Mouse (Mus musculus) CH12.LX (cell line): Measurements from ENCODE around the gene Odf3l2. TPM values are rescaled to one million over a fixed set of nuclear protein-coding genes. Genes with fewer than 3 reads are reported as not detected.
A peak's percentile ranks its signal among the peaks of the same experiment; 100 is the strongest.

ENCODE experiments used
- DNase-seq: peaks from one replicate; pipeline ENCODE4 v3.0.0-alpha.2; 2013; ENCODE audit errors: extremely low read depth
- H3K27ac ChIP-seq: 2 replicates; pipeline ENCODE4 v1.5.1; 2012; ENCODE audit warnings: low read depth, mild to moderate bottlenecking, control low read depth, moderate library complexity; ENCODE audit not compliant: insufficient read depth
- H3K27me3 ChIP-seq: replicated peaks from 2 replicates; pipeline ENCODE3; 2012; ENCODE audit warnings: inconsistent platforms
- H3K36me3 ChIP-seq, 2 experiments: replicated peaks in 1 of 2; 2 replicates each; pipeline versions ENCODE3 to v1.6.1; 2012; ENCODE audit warnings: inconsistent platforms in 1 of 2, low read length in 1 of 2, mild to moderate bottlenecking in 1 of 2, mixed read lengths in 1 of 2, moderate library complexity in 1 of 2; ENCODE audit not compliant: control insufficient read depth in 1 of 2, insufficient read depth in 1 of 2
- H3K4me1 ChIP-seq, 2 experiments: 2 replicates each; pipeline ENCODE4 v1.6.1; 2012; ENCODE audit warnings: inconsistent platforms in 1 of 2, moderate library complexity in 1 of 2; ENCODE audit not compliant: insufficient read depth in 2 of 2, control insufficient read depth in 1 of 2
- H3K4me2 ChIP-seq: 2 replicates; pipeline ENCODE4 v1.6.1; 2012; ENCODE audit warnings: low read depth, mild to moderate bottlenecking, control low read depth; ENCODE audit not compliant: poor library complexity, insufficient read depth, severe bottlenecking
- H3K4me3 ChIP-seq, 3 experiments: fragments of 150-350 bp in 1 of 3; sonication (generic) in 1 of 3; replicated peaks in 1 of 3; 2 replicates each; pipeline versions ENCODE3 to v1.5.1; 2011 to 2012; ENCODE audit warnings: low read depth in 2 of 3, low read length in 2 of 3, mild to moderate bottlenecking in 2 of 3, moderate library complexity in 2 of 3, control low read depth in 1 of 3, improper control_type of control experiment in 1 of 3, inconsistent platforms in 1 of 3, mixed read lengths in 1 of 3; ENCODE audit not compliant: poor library complexity in 1 of 3
- H3K79me2 ChIP-seq: replicated peaks from 2 replicates; pipeline ENCODE4 v1.6.1; 2012; ENCODE audit warnings: mild to moderate bottlenecking, moderate library complexity; ENCODE audit not compliant: control insufficient read depth, poor library complexity, insufficient read depth, severe bottlenecking; ENCODE audit errors: extremely low read depth
- H3K9ac ChIP-seq: 2 replicates; pipeline ENCODE4 v1.6.1; 2012; ENCODE audit warnings: low read depth, mild to moderate bottlenecking, control low read depth, moderate library complexity; ENCODE audit not compliant: insufficient read depth
- H3K9me3 ChIP-seq: replicated peaks from 2 replicates; pipeline ENCODE3; 2012; ENCODE audit warnings: low read length, inconsistent platforms, mixed read lengths
- CHD1 ChIP-seq: IDR thresholded peaks from 2 replicates; pipeline ENCODE4 v1.6.1; 2012; ENCODE audit warnings: low read depth, low read length, improper control_type of control experiment, inconsistent platforms
- CTCF ChIP-seq, 2 experiments: IDR thresholded peaks in 1 of 2; conservative IDR thresholded peaks in 1 of 2; 2 replicates each; pipeline ENCODE4 v1.5.1; 2011 to 2012; ENCODE audit warnings: low read depth in 2 of 2, low read length in 2 of 2, improper control_type of control experiment in 1 of 2, inconsistent platforms in 1 of 2, mild to moderate bottlenecking in 1 of 2, moderate library complexity in 1 of 2
- E2F4 ChIP-seq: IDR thresholded peaks from 2 replicates; pipeline ENCODE4 v1.6.1; 2011; ENCODE audit warnings: low read depth, low read length, improper control_type of control experiment; ENCODE audit not compliant: insufficient replicate concordance
- ETS1 ChIP-seq: conservative IDR thresholded peaks from 2 replicates; pipeline ENCODE4 v1.6.1; 2012; ENCODE audit warnings: low read depth, mild to moderate bottlenecking, inconsistent platforms, low read length, improper control_type of control experiment, moderate library complexity
- HCFC1 ChIP-seq: IDR thresholded peaks from 2 replicates; pipeline ENCODE4 v1.6.1; 2012; ENCODE audit warnings: low read depth, mild to moderate bottlenecking, inconsistent platforms, low read length, improper control_type of control experiment
- MAX ChIP-seq: IDR thresholded peaks from 2 replicates; pipeline ENCODE4 v1.6.1; 2011; ENCODE audit warnings: low read length, improper control_type of control experiment
- MAZ ChIP-seq: IDR thresholded peaks from 2 replicates; pipeline ENCODE4 v1.6.1; 2012; ENCODE audit warnings: low read depth, mild to moderate bottlenecking, inconsistent platforms, low read length, improper control_type of control experiment, moderate library complexity
- MEF2A ChIP-seq: IDR thresholded peaks from 2 replicates; pipeline ENCODE4 v1.6.1; 2014; ENCODE audit warnings: low read depth, mild to moderate bottlenecking, inconsistent platforms, low read length, improper control_type of control experiment, borderline replicate concordance
- NELFE ChIP-seq: IDR thresholded peaks from 2 replicates; pipeline ENCODE4 v1.6.1; 2011; ENCODE audit warnings: low read depth, low read length, improper control_type of control experiment
- PAX5 ChIP-seq: IDR thresholded peaks from 2 replicates; pipeline ENCODE4 v1.6.1; 2012; ENCODE audit warnings: low read length, inconsistent platforms, mixed read lengths
- POLR2AphosphoS2 ChIP-seq: IDR thresholded peaks from 2 replicates; pipeline ENCODE4 v1.6.1; 2011; ENCODE audit warnings: low read depth, low read length, improper control_type of control experiment
- RAD21 ChIP-seq: IDR thresholded peaks from 2 replicates; pipeline ENCODE4 v1.6.1; 2011; ENCODE audit warnings: low read depth, mild to moderate bottlenecking, low read length, improper control_type of control experiment, moderate library complexity
- SMC3 ChIP-seq: IDR thresholded peaks from 2 replicates; pipeline ENCODE4 v1.6.1; 2011; ENCODE audit warnings: low read depth, low read length, improper control_type of control experiment
- TBP ChIP-seq: conservative IDR thresholded peaks from 2 replicates; pipeline ENCODE4 v1.6.1; 2011; ENCODE audit warnings: low read depth, low read length, improper control_type of control experiment
- USF1 ChIP-seq: IDR thresholded peaks from 2 replicates; pipeline ENCODE4 v1.6.1; 2014; ENCODE audit warnings: low read depth, mild to moderate bottlenecking, inconsistent platforms, low read length, improper control_type of control experiment
- USF2 ChIP-seq: conservative IDR thresholded peaks from 2 replicates; pipeline ENCODE4 v1.6.1; 2011; ENCODE audit warnings: low read depth, low read length, improper control_type of control experiment
- ZNF384 ChIP-seq: IDR thresholded peaks from 2 replicates; pipeline ENCODE4 v1.6.1; 2012; ENCODE audit warnings: low read depth, low read length, improper control_type of control experiment, inconsistent platforms
- dilution Hi-C: fragments of 300-500 bp; cut with MboI; formaldehyde crosslinking; loops from 2 replicates; pipeline ENCODE4 v1.14.3; 2020; ENCODE audit warnings: low sequenced_read_pairs; ENCODE audit not compliant: extremely low pct_unique_long_range_greater_than_20kb, extremely low pct_ligation_motif_present
- in situ Hi-C: fragments of 300-500 bp; cut with MboI; formaldehyde crosslinking; loops from 3 replicates; pipeline ENCODE4 v1.14.3; 2019; ENCODE audit warnings: low sequenced_read_pairs, low pct_ligation_motif_present, low pct_unique_long_range_greater_than_20kb, mixed read lengths
- polyA plus RNA-seq: library from polyadenylated mRNA; unstranded; fragments of >175 nt; gene quantifications from 2 replicates; pipeline ENCODE4 v1.2.1, GENCODE M21; 2012; ENCODE audit warnings: low read depth; ENCODE audit not compliant: insufficient read length
- total RNA-seq, 2 experiments: library from RNA; depleted of rRNA; stranded (reverse); fragments of 300-350 nt in 1 of 2; fragments of >200 nt in 1 of 2; gene quantifications; 2 replicates each; pipeline ENCODE4 v1.2.3; 2012 to 2014

Gene Odf3l2
- total and polyA plus RNA-seq, 3 experiments = not detected

DNA sequence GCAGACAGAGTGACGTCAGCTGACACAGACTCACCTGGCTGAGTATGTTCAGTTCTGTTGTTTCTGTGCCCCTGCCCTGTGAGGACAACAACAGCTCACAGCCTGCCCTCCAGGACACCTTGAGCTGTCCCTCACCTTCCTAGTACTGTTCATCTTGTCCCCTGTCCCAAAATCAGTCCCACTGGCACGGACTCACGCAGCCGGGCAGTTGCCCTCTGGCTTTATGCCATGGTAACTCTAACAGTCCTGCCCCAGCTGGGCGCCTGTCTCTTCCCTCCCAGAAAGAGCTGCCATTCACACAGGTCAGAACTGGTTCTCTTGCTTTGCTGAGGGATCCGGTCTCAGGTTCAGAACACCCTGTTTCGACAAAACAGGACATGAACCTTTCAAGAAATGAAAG is 7.3 kb upstream of the Odf3l2 start:
- no peaks in the 10 kb centered on the region for H3K4me1 ChIP-seq
- peaks cover 4% of the 10 kb centered on the region for H3K9me3 ChIP-seq
- H3K9ac ChIP-seq = no peak overlapping the region
- peaks cover 61% of the 10 kb centered on the region for H3K27me3 ChIP-seq
- H3K4me2 ChIP-seq = no peak overlapping the region
- H3K36me3 ChIP-seq = no peaks in the 10 kb centered on the region
- dilution Hi-C loops = no loop called here
- TF ChIP-seq MAX (no peak), E2F4 (no peak), CHD1 (no peak), MEF2A (no peak), MAZ (no peak), HCFC1 (no peak), ZNF384 (no peak)
- no peak for DNase-seq
- in situ Hi-C loops = no loop called here
- H3K4me3 ChIP-seq = no peak overlapping the region
- no peaks in the 10 kb centered on the region for H3K79me2 ChIP-seq
- no peak overlapping the region for H3K27ac ChIP-seq

DNA sequence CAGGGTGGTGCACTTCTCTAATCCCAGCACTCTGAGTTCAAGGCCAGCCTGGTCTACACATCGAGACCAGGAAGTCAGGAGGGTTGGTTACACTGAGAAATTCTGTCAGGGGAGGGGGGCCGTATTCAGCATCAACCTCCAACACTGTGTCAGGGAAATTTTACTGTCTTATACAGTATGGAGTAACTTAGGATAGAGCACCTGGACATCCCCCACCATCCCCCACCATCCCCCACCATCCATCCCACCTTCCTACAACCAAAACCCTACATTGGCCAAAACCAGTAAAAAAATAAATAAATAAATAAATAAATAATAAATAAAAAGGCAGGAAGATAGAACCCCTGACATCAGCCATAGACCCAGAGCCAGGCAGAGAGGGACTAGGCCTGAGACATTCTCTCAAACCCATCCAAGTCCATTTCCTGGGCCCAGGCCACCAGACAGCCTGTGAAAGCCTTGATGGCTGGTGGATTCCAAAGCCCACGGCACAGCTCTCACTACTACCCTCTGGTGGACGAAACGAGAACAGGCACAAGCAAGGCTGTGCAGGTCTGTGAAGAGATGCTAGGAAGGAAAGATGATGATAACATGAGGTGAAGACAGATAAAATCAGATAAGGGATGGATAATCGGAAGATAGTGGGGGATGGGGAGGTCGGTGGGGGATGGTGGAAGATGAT is 3.7 kb upstream of the Odf3l2 start:
- Histone ChIP-seq H3K9ac (no peak overlapping the region), H3K27ac (no peak overlapping the region), H3K4me2 (no peak overlapping the region), H3K4me1 (no peaks in the 10 kb centered on the region), H3K79me2 (no peaks in the 10 kb centered on the region), H3K27me3 (peaks cover 70% of the 10 kb centered on the region), H3K4me3 (no peak overlapping the region)
- in situ Hi-C loops = loop anchor here (5.0 kb wide), 1 partner anchor 52 kb away; no protein-coding TSS in a partner anchor
- peak; percentile 81 for DNase-seq
- TF ChIP-seq RAD21 (peak; percentile 60), MAX (no peak), PAX5 (no peak), CTCF (conservative IDR thresholded peaks at IDR 0.05 in 1 of 2, IDR thresholded peaks at IDR 0.05 in 1 of 2; ENCODE audit: low read depth in 2 of 2, low read length in 2 of 2) (peak; percentile 64 to 91), SMC3 (peak; percentile 95)
- TF ChIP-seq, all 38 proteins: peak for 3
- Histone ChIP-seq H3K9me3 (peaks cover 4% of the 10 kb centered on the region), H3K36me3 (no peaks in the 10 kb centered on the region)
- dilution Hi-C loops = no loop called here

DNA sequence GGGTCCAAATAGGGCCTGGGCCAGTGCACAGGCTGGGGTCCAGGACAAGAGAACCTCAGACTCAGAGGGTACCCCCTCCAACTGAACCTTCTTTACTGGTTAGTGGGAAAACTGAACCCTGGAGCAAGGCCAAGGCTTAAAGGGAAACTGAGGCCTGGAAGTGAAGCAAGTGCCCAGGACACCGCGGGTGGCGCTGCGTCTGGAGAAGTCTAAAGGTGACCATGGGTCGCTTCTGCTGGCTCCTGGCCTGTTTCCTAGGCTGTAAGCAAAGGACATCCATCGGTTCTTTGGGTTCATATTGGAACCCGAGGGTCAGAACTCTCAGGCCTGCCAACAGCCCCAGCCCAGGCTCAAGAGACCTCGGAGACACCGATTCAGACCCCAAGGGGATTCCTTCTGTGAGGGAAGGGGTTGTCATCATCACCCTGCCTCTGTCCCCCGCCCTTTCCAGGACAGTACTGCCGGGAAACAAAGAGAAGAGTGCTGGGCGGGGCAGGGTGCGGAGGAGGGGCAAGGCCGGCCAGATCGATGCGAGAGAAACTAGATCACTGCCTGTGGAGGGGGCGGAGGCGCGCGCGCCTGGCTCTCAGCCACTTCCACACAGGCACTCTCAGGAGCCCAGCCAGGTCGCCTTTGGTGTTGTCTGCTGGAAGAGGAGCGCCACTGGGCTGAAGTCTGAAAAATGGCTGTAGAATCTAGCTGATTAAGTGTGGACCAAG is 6.9 kb downstream of the Odf3l2 start:
- no peak overlapping the region for H3K9ac ChIP-seq

More for the DNA sequence above, 6.9 kb downstream of the Odf3l2 start:
- Histone ChIP-seq H3K27me3 (peaks cover 59% of the 10 kb centered on the region), H3K4me3 (no peak overlapping the region), H3K36me3 (no peaks in the 10 kb centered on the region), H3K4me1 (0 out of 4 replicates have a peak, but pooled peaks cover 0 to 2% of the 10 kb centered on the region in 2 experiments), H3K27ac (no peak overlapping the region)
- DNase-seq = no peak
- in situ Hi-C loops (no loop called here), dilution Hi-C loops (no loop called here)
- no peak for TF ChIP-seq E2F4
- TF ChIP-seq USF1 = no peak
- no peak for TF ChIP-seq TBP
- TF ChIP-seq MEF2A = no peak
- no peak for TF ChIP-seq POLR2AphosphoS2
- no peak for TF ChIP-seq USF2
- TF ChIP-seq NELFE = no peak
- no peak for TF ChIP-seq ZNF384
- no peak for TF ChIP-seq PAX5
- no peak for TF ChIP-seq ETS1
- TF ChIP-seq MAX = no peak
- TF ChIP-seq, all 38 proteins: peak for 0
- Histone ChIP-seq H3K79me2 (no peaks in the 10 kb centered on the region), H3K9me3 (no peaks in the 10 kb centered on the region), H3K4me2 (no peak overlapping the region)
